Mouse (Mus musculus) adrenal gland, adult 2 months (tissue): ENCODE measurements around the gene Hook2. TPM values are rescaled to one million over a fixed set of nuclear protein-coding genes. Genes with fewer than 3 reads are reported as not detected.

ENCODE experiments used
- DNase-seq: peaks from one replicate; pipeline ENCODE4 v3.0.0; 2021
- polyA plus RNA-seq: library from polyadenylated mRNA; depleted of rRNA; stranded (reverse); fragments of >200 nt; gene quantifications from 2 replicates; pipeline ENCODE4 v1.2.3, GENCODE M21; 2012
- total RNA-seq, 2 experiments: library from RNA; stranded (reverse); gene quantifications; 2 replicates each; pipeline ENCODE4 v1.2.3; 2021

Gene Hook2
- total and polyA plus RNA-seq, 3 experiments = 6.1 to 6.5 (median 6.2) TPM

DNA sequence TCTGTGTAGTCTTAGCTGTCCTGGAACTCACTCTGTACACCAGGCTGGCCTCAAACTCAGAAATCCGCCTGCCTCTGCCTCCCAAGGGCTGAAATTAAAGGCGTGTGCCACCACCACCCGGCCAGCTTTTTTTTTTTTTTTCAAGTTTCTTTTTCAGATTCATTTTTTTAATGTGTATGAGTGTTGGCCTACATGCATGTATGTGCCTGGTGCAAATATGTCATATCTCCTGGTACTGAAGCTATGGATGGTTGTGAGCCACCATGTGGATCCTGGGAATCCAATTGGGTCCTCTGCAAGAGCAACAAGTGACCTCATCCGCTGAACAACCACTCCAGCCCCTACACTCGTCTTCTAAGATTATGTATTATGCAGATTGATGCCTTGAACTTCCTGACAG lies 3.0 kb upstream of the Hook2 start:
- DNase-seq = no peak

DNA sequence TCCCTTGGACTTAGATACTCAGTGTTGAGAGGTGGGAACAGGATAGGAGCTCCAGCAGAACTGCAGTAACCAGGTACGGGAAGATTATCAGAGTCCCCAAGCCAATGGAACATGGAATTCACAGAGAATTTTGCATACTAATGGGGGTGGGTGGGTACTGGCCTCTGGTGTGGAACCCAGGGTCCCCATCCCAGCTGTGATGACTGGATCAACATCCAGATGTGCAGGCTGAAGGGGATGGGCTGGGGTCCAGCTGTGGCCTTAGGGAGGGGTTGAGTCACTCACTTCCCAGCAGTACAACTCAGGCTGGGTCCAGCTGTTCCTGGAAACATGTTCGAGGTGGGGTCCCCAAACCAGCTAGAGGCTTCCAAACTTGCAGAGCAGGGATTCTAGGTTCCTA lies 2.5 kb upstream of the Hook2 start:
- DNase-seq = no peak

DNA sequence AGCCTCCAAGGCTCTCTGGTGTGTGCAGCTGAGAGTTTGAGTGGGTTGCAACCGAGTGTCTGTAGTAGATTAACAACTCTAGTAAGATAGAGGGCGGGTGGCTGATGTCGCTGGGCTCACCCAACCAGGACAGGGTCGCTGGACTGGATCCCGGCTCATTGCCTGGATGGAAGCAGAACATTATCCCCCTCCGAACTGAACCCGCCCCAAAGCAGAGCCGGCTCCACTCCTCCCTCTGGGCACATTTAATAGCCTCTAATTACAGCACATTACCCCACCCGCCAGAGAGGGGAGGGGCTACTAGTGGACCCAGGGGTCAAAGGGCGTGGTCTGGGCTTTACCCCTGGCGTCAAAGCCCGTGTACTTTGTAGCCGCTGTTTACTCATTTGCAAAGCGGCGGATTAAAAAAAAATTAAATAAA lies 1.1 kb upstream of the Hook2 start:
- DNase-seq = peak; percentile 58

DNA sequence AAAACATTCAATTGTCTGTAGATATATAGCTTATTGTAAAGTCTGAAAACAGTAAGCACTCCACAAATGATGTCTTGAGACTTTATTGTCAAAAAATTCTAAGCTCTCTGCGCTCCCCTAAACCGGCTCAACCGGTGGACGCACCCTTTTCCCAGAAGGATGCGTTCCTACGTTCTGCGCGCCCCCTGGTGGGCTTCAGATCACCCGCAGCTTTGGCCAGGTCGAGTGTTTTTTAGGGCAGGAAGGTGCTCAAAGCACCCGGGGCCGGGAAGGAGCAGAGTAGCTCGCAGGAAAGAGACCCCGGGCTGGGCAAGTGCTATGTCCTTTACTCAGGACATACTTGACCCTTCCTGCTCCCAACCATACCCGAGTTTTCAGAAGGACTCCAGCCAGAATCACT lies 593 bp upstream of the Hook2 start:
- DNase-seq = peak; percentile 94

DNA sequence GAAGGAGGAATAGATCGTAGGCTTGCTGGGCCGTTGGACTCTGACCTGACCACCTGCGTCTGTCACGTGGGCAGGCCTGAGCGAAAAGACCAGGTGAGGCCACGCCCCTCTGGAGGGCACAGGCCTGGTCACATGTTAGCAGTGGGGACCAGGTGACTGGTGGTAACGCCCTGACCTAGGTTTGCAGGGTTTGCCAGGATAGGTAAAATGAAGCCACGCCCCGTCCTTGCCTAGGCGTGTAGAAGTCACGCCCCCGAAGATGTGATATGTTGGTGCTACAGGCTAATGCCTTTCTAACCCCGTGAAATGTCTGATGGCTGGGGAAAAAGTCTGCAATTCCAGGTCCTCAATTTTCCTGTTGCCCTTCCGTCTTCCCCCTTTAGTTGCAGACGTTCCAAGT lies 433 bp downstream of the Hook2 start:
- DNase-seq = no peak

DNA sequence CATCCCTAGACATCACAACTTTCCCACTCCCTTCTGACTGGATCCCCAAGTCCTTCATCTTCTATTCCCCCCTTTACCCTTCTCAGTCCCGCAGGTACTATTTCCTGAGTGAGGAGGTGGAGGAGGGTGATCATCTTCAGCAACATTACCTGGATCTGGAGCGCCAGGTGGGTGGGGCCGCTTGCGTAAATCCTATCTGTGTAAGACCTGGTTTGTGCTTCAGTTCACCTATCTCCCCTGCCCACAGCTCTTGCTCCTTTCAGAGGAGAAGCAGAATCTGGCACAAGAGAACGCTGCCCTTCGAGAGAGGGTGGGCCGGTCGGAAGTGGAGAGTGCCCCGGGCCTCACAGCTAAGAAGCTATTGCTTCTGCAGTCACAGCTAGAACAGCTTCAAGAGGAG lies 4.0 kb downstream of the Hook2 start:
- DNase-seq = no peak

DNA sequence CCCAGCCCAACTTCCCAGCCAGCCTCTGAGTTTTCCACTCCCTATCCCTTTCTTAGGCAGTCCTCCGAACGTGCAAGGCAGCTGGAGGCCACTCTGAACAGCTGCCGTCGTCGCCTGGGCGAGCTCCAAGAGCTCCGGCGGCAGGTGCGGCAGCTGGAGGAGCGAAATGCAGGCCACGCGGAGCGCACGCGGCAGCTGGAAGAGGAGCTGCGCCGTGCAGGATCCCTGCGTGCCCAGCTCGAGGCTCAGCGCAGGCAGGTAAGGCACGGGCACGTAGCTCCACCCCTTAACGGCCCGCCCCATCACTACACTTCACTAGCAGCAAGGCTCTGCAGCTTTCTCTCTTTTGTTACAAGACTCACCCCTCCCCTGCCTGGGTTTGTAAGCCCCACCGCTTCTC lies 5.3 kb downstream of the Hook2 start:
- DNase-seq = no peak

DNA sequence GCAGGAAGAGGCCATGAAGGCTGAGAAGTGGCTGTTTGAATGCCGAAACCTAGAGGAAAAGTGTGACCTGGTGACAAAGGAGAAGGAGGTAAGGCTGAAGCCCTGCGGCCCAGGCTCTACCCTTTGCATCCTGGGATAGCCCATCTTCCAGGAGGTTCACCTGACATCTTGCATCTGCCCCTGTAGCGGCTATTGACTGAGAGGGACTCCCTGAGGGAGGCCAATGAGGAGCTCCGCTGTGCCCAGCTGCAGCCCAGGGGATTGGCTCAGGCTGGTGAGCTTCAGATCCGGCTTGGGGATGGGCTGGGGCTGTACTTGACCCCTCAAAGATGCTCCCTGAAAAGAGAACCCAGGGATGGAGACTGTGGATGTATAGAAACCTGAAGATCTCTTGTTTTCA lies 6.6 kb downstream of the Hook2 start:
- DNase-seq = no peak

DNA sequence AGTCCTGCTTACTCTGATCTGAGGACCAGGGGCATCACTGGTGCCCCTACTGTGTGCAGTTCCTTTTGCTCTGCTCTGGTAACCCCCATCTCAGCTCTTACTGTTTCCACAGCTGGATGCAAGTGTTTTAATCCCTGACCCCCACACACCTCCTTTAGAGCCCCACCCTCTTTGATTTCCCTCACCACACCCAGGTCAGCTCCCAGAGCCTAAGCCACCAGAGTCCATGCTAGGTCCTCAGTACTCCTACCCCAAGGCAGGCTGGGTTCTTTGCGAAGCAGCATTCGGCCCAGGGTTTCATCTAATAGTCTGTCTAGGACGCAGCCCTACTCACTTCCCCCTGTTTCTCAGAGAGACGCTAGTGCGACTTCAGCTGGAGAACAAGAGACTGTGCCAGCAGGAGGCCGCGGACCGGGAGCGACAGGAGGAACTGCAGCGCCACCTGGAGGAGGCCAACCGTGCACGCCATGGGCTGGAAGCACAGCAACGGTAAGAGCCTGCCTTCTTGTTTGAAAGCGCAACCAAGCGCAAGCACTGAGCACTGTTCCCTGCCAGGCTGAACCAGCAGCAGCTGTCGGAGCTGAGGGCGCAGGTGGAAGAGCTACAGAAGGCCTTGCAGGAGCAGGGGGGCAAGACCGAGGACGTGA lies 7.4 kb downstream of the Hook2 start:
- peak; percentile 91 for DNase-seq

DNA sequence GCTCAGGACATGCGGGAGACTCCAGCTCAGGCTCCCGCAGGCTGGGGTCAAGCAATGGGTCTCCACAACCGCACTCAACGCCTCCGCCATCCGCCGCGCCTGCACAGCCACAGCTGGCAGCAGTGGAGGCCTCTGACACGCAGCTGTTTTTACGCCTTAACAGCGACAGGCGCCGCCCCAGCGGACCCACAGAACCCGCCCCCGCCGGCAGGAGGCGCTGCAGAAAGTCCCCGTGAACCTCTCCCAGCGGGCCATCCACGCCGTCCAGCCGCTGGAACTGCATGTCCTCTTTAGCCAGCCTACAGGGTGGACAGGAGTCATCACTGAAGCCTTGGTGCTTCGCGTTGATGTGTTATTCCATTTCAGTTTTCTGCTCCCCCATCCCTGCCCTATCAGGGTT lies 17.3 kb downstream of the Hook2 start:
- DNase-seq = peak; percentile 51

DNA sequence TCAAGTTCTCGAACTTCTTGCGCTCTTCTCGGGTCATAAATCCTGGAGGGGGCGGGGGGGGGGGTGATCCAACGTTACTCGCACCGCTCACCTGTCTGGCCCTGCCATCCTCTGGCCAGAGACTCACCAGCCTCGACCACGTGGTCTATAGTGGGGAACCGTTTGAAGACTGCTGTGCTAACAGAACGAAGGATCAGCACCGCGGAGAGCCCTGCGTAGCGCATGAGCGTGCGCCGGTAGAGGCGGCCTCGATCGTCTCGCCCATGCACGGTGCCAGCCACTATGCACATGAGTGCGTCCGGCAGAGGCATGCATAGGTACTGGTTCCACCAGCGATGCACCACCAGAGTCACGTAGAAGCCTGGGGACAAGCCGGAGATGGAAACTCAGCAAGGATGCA lies 20.8 kb downstream of the Hook2 start:
- DNase-seq = no peak

DNA sequence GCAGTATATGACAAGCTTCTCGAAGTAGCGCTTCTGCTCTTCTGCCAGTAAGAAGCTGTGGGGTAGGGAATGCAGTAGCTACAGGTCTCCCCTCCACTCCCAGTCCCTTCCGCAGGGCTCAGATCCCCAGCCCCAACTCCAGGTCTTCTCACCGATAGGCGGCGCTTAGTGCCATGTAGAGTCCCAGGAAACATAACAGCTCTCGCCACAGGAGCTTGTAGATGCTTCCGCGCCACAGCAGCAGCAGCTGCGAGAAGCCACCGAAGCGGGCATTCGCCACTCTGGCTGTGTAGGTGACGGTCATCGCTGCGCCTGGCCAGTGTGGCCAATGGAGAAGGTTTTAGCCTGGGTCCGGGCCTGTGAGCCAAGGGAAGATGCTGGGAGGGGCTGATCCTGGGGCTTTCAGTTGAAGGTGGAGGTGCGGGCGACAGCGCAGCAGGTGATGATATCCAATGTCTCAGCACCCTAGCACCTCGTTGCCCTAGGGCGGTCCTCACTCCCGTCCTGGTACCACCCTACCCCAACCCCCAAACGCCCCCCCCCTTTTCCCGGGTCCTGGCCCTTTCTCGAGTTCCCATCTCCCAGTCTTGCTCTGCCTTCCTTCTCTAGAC lies 22.9 kb downstream of the Hook2 start:
- DNase-seq = peak; percentile 76

DNA sequence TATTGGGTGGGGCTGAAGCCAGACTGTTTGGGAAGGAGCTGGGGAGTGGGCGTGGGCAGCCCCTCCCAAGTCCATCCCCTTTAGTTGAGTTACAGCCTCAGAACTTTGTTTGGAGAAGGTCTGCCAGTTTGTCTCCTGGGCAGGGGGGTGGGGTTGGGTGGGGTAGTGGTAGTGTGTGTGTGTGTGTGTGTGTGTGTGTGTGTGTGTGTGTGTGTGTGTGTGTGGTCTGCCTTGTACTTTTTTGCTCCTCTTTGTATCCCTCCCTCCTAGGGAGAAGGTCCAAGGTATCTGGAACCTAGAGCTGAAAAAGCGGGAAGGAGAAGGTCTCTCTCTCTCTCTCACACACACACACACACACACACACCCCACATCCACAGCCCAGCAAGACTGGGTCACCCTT lies 24.0 kb downstream of the Hook2 start, which contains the start of gene Best2:
TSS of gene Best2 (minus strand) at position 101 of the 400 bp plus-strand sequence.
- no peak for DNase-seq

DNA sequence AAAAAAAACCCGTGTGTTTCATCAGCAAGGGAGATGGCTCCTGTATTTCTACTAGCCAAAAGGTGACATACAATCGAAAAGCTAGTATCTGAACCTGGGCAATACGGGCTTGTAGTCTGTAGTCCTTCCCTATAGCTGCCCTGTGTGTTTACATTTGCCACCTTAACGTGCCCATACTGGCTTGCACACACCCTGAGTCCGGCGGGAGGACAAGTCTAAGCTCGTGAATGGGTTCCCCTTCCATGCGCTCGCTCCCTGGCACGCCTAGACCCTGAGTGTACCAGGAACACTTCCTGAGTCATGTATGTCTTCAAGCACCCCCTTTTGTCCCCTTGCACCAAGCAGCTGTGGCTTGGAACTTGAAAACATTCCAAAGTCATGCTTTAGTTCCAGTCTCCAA lies 26.3 kb downstream of the Hook2 start:
- DNase-seq = no peak

DNA sequence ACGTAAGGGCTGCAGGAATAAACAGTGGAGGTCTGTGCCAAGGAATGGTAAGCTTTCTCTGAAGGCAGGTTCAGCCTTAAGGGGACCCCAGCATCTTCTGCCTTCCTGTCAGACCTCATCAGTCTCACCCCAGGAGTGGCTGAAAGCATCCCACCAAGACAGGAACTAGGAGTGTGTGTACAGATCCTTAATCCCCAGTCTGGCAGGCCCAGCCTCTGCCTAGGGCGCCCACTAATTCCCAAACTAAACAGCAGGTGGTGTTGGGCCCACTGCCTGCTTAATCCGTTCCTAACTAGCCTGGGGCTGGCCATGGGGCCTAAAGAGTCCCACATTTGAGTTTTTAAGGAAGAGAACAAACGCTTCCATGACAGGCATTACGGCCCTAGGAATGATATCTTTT lies 26.8 kb downstream of the Hook2 start:
- no peak for DNase-seq

DNA sequence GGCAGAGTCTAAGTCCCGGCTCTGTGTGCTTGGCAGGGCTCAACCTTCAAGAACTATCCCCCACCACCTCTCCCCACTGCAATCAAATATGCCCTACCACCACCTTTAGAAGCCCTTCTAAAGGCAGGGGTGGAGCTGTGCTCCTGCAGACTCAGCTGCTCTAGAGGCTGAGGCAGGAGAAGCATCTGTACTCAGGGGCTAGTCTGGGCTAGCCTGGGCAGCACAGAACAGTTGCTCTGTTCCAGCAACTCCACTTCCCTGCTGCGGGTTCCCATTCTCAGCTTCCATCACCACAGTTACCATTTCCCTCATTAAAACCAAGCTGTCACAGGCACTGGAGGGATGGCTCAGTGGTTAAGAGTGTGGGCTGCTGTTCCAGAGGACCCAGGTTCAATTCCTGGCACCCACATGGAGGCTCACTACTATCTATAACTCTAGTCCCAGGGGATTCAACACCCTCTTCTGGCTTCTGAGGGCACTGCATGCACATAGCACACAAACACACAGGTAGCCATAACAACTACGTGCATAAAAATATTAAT lies 31.2 kb downstream of the Hook2 start:
- no peak for DNase-seq

DNA sequence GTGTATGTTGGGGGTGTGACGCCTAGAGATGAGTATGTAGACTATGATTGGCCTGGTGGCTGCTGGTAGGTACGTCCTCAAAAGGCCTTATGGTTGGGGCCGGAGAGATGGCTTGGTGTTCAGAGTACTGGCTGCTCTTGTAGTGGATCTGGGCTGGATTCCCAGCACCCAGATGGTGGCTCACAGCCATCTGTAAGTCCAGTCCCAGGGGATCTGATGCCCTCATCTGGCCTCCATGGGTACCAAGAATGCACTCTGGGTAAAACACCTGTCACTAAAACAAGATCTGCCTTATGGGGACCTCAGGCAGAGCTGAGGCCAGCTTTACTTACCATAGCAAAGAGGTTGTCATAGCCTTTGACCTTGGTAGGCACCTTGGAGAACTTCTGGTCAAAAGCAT lies 33.4 kb downstream of the Hook2 start:
- DNase-seq = no peak

DNA sequence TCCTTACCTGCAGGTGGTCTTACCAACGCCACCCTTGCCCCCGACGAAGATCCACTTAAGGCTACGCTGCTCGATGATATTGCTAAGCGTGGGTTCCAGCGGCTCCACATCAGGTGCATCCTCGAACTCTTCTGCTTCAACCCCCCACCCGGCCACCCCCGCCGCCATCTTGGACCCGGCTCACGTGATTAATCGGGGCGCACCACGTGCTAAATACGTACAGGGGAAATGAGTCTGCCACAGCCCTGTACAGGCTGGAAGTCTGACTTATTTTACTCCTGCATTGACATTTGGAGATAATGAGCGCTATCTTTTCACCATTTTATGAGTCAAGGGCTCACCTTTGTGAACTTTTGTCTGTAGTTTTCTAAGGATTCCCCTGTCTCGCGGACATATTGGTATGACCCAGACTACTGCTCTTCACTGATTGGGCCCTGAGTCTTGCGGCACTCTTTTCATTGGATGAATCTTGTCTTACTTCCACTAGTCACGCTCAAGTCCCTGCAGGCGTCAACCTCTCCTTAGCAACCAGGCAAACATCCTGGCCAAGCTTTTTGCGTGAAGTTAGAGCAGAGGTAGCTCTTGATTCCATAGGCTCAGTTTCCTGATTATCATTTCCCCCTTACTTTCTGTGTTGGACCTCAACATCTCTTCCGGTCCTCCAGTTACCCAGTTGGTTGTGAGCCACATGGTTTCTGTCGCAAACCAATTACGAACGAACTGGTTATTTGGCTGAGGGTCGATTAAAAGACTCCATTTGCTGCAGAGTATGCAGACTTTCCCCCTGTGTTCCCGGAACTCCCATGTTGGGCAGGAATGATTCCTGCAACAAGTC lies 34.9 kb downstream of the Hook2 start, which contains the start of gene Asna1:
TSS of gene Asna1 (minus strand) at position 184 of the 835 bp plus-strand sequence.
- peak; percentile 84 for DNase-seq

DNA sequence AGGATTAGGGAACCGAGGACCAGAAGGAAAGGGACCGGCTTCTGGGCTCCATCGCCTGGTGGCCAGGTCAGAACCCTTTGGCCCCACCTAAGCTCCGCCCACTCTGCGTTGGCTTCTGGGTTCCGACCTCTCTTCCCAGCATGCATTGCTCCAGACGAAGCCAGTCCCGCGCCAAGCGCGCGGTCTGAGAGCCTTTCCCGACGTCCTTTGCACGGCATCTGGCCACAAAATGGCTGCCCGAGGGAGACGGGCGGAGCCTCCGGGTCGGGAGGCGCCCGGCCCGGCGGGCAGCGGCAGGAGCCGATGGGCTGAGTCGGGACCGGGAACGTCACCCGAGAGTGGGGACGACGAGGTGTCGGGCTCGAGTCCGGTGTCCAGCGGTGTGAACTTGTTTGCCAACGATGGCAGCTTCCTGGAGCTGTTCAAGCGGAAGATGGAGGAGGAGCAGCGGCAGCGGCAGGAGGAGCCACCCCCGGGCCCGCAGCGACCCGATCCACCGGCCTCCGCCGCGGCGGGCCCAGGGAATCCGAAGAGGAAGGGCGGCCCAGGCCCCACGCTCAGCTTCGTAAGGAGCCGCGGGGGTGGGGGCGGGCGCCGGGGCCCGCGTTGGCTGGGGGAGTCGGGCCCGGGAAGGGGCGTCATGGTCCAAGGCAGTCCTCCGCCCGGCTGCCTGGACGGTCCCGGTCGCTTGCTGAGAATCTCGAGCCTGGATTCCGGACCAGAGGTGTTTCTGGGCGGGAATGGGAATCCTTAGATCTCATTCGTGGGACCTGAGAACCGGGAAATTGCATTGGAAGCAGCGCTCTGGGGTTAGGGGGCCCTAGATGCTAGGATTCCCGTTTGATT lies 36.5 kb downstream of the Hook2 start, which contains the start of gene Trir:
TSS of gene Trir (plus strand) at position 154 of the 846 bp plus-strand sequence.
- DNase-seq = peak; percentile 98

DNA sequence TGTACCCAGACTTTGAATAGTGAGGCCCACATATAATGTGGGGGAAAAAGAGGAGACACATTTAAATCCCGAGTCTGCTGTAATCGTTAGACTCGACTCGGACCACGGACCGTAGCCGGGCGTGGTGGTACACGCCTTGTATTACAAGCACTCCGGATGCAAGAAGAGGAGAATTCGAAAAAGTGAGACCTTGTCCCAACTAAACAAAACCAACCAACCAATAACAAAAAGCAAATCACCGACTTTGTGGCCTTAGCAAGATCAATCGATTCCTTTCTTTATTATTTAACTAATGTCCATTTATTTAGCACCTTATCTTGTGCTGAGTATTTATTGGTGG lies 37.1 kb downstream of the Hook2 start:
- no peak for DNase-seq

DNA sequence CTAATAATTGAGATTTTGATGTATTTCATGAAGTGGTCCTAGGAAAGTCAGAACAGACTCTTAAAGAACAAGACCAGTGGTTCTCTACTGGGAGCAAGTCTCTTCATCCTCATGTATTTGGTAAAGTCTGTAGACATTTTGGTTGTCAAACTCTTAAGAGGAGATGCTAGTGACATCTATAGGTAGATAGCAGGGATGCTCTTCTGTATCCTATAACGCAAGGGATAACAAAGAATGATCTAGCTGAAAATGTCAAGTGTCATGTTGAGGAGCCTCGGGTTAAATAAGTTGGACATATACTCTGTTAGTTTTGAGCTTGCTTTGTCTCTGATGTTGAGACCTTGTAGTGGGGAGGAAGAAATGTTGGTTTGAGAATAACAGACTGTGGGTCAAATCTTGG lies 37.5 kb downstream of the Hook2 start:
- DNase-seq = no peak

DNA sequence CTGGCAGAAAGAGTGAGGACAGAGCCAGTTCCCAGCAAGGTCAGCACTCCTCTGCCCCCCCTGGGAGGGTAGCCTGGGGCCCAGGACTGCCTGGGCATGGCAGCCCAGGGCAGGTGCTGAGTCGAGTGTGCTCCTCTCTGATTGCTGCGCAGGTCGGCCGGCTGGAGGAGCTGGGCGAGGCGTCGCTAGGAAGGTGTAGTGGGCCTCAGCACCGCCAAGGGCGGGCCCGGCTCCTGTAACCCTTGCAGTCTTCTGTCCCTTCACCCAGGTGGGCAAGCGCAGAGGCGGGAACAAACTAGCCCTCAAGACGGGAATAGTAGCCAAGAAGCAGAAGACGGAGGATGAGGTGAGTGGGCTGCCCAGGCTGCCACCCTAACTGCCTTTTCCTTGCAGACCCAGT lies 38.9 kb downstream of the Hook2 start:
- peak; percentile 34 for DNase-seq
